Mouse (Mus musculus) forebrain, embryonic 12.5 days (tissue): ENCODE data around the gene Gm4969. TPM values are rescaled to one million over a fixed set of nuclear protein-coding genes. Genes with fewer than 3 reads are reported as not detected.

Experiments
- ATAC-seq: fragments of 200-750 bp; cut with Nextera tagmentation; 2 replicates; pipeline ENCODE4 v1.8.0; 2017; ENCODE audit warnings: moderate TSS enrichment; ENCODE audit not compliant: low FRiP score
- H3K27ac ChIP-seq: fragments of 300-500 bp; sonication (generic); 2 replicates; pipeline ENCODE4 v1.5.1; 2016; ENCODE audit warnings: mild to moderate bottlenecking
- H3K27me3 ChIP-seq: fragments of 300-500 bp; sonication (generic); 2 replicates; pipeline ENCODE4 v1.6.1; 2016; ENCODE audit warnings: mild to moderate bottlenecking
- H3K36me3 ChIP-seq: fragments of 300-500 bp; sonication (generic); replicated peaks from 2 replicates; pipeline ENCODE4 v1.6.1; 2016; ENCODE audit warnings: mild to moderate bottlenecking
- H3K4me1 ChIP-seq: fragments of 300-500 bp; sonication (generic); 2 replicates; pipeline ENCODE4 v1.6.1; 2016
- H3K4me2 ChIP-seq: fragments of 300-500 bp; sonication (generic); 2 replicates; pipeline ENCODE4 v1.6.1; 2016; ENCODE audit warnings: mild to moderate bottlenecking, moderate library complexity
- H3K4me3 ChIP-seq: fragments of 300-500 bp; sonication (generic); replicated peaks from 2 replicates; pipeline ENCODE4 v1.5.1; 2016; ENCODE audit warnings: mild to moderate bottlenecking
- H3K9ac ChIP-seq: fragments of 300-500 bp; sonication (generic); 2 replicates; pipeline ENCODE4 v1.6.1; 2016; ENCODE audit warnings: mild to moderate bottlenecking
- H3K9me3 ChIP-seq: fragments of 300-500 bp; sonication (generic); 2 replicates; pipeline ENCODE4 v1.6.1; 2016
- WGBS: fragments of 180-500 bp; shearing (Covaris S2); methylation state at CpG from one replicate; pipeline ENCODE4 v1.1.7; 2016; 5-methylcytosine and 5-hydroxymethylcytosine counted together
- polyA plus RNA-seq: library from polyadenylated mRNA; unstranded; fragments of >200 nt; fragmentation: Nextera tagmentation; extraction: Ambion mirVana; gene quantifications from 2 replicates; pipeline ENCODE4 v1.2.1, GENCODE M21; 2016

The Gm4969 gene
- polyA plus RNA-seq, 1 experiment from 2014 or later = 1.8 TPM

DNA sequence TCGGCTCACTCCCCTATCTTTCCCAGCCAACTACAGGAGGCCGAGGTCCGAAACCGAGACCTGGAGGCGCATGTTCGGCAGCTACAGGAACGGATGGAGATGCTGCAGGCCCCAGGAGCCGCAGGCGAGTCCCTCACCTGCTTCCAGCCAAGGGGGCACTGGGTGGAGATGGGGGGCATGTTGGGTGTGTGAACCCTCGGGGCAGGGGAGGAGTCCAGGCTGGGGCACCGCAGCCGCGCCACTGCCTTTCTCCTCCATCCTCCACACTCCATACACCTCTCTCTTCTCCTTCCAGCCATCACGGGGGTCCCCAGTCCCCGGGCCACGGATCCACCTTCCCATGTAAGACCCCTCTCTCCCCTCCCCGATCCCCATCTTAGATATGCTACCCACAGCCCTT is 26.3 kb downstream of the Gm4969 start:
- WGBS = 25% methylated on average over 16 of the region's 17 CpGs
- Histone ChIP-seq H3K36me3 (peaks cover 45% of the 10 kb centered on the region), H3K27ac (peak overlapping the region; percentile 82; the same call in 1 of the 2 replicates), H3K9ac (peak overlapping the region; percentile 51), H3K4me1 (peaks cover 54% of the 10 kb centered on the region), H3K4me3 (peak overlapping the region; percentile 72; the same call in 1 of the 2 replicates), H3K4me2 (peak overlapping the region; percentile 95), H3K27me3 (peaks cover 24% of the 10 kb centered on the region), H3K9me3 (no peaks in the 10 kb centered on the region)
- ATAC-seq = no peak

DNA sequence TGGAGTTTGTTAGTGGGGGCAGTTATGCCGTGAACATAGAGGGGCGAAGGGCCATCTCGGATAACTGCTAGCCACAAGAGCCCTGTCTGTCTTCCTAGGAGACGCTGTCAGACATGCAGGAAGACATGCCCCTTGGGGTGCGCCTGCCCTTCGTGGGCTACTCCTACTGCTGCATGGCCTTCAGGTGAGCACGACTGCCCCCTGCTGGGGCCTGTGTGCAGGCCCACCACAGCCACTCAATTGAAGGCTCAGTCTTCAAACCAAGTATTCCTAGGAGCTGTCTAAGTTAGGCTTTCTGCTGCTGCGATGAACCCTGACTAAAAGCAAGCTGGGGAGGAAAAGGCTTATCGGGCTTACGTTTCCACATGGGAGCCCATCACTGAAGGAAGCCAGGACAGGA is 29.4 kb downstream of the Gm4969 start:
- peaks cover 50% of the 10 kb centered on the region for H3K36me3 ChIP-seq
- H3K4me1 ChIP-seq = peaks cover 48% of the 10 kb centered on the region
- H3K9me3 ChIP-seq = no peaks in the 10 kb centered on the region
- peaks cover 36% of the 10 kb centered on the region for H3K27me3 ChIP-seq
- no peak overlapping the region for H3K27ac ChIP-seq
- 39% methylated on average over 10 of the region's 10 CpGs for WGBS
- H3K4me3 ChIP-seq = no peak overlapping the region
- H3K4me2 ChIP-seq = no peak overlapping the region
- H3K9ac ChIP-seq = no peak overlapping the region
- no peak for ATAC-seq

DNA sequence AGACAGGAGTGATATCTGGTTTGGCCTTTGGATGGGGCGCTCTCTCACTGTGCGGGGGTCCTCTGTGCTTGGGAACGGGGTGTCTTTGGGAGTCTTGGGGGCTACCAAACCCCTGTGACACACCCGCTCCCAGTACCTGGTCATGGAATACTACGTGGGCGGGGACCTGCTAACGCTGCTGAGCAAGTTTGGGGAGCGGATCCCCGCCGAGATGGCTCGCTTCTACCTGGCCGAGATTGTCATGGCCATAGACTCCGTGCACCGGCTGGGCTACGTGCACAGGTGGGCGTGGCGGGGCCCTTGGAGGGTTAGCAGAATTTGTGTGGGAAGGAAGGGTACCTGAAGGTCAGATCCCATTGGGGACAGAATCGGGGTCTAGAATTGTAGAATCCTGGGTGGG is 31.4 kb downstream of the Gm4969 start:
- Histone ChIP-seq H3K4me3 (no peak overlapping the region), H3K27ac (no peak overlapping the region), H3K36me3 (peaks cover 70% of the 10 kb centered on the region), H3K27me3 (peaks cover 29% of the 10 kb centered on the region), H3K9ac (no peak overlapping the region), H3K9me3 (no peaks in the 10 kb centered on the region), H3K4me2 (no peak overlapping the region), H3K4me1 (peaks cover 39% of the 10 kb centered on the region)
- 54% methylated on average over 18 of the region's 18 CpGs for WGBS
- ATAC-seq = no peak

DNA sequence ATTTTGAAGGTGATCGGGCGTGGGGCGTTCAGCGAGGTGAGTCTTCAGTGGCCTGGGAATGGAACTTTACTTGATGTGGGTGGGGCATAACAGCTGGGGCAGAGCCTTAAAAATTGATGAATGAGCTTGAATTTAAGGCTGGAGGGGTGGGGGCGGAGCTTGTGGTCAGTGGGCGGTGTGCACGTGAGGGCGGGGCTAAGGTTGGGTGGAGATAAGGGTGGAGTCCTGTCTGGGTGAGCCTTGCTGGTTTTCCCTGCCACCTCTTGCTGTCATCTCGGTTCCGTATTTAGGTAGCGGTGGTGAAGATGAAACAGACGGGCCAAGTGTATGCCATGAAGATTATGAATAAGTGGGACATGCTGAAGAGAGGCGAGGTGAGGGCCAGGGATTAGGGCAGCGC is 32.1 kb downstream of the Gm4969 start:
- 9% methylated on average over 14 of the region's 14 CpGs for WGBS
- H3K4me3 ChIP-seq = no peak overlapping the region
- no peak overlapping the region for H3K4me2 ChIP-seq
- H3K27me3 ChIP-seq = peaks cover 21% of the 10 kb centered on the region
- H3K36me3 ChIP-seq = peaks cover 73% of the 10 kb centered on the region
- H3K9ac ChIP-seq = no peak overlapping the region
- H3K4me1 ChIP-seq = peaks cover 32% of the 10 kb centered on the region
- no peak overlapping the region for H3K27ac ChIP-seq
- ATAC-seq = no peak
- no peaks in the 10 kb centered on the region for H3K9me3 ChIP-seq

DNA sequence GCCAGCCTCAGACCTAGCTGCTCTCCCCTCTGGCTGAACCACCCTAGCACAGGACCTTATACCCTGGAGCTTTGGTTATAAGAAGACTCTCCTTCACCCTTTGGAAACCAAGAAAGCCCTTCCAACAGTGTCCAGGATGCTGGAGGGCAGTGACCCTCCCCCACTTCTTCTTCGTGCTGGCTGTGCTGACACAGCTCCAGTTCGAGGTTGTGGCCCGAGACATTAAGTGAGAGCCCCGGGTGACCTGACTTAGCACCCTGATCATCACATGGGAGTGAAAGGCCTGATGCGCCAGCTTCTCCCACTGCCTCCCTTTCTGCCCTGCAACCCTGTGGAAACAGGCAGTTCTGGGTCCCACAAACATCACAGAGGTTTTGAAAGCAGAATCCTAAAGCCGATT is 32.7 kb downstream of the Gm4969 start:
- Histone ChIP-seq H3K4me3 (no peak overlapping the region), H3K9ac (no peak overlapping the region; the same call in 1 of the 2 replicates), H3K27ac (0 out of 2 replicates have a peak overlapping the region, but pooled peaks have one; percentile 13), H3K27me3 (peaks cover 16% of the 10 kb centered on the region), H3K36me3 (peaks cover 73% of the 10 kb centered on the region), H3K9me3 (no peaks in the 10 kb centered on the region), H3K4me2 (no peak overlapping the region), H3K4me1 (peaks cover 31% of the 10 kb centered on the region)
- ATAC-seq = no peak
- 11% methylated on average over 6 of the region's 6 CpGs for WGBS

DNA sequence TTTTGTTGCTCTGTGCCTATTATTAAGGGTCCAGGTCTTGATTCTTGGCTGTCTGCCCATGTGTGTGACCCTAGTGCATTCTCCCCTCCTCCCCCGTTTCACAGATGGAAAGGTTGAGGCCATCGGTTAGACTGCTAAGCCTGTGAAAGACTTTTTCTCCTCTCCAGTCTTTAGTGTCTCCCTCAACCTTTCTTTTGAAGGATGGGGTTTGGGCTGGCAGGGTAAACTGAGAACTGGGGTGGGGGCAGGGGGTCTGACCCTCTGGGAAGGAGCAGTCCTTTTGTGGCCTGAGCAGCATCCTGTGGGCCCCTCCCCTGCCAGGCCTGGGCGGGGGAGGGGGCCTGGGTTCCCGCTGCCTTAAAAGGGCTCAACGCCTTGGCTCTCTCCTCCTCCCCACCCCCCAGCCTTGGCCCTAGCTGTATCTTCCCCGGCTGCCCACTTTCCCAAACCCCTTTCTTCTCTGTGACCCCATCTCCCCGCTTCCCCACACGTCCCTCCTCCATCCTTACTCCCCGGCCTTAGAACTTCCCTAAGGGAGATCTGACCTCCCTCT is 33.2 kb downstream of the Gm4969 start:
- WGBS = 23% methylated on average over 9 of the region's 9 CpGs
- Histone ChIP-seq H3K4me1 (peaks cover 31% of the 10 kb centered on the region), H3K9me3 (no peaks in the 10 kb centered on the region), H3K27me3 (peaks cover 16% of the 10 kb centered on the region; the same call in 1 of the 2 replicates), H3K36me3 (peaks cover 74% of the 10 kb centered on the region), H3K27ac (0 out of 2 replicates have a peak overlapping the region, but pooled peaks have one; percentile 13), H3K4me2 (no peak overlapping the region), H3K9ac (no peak overlapping the region; the same call in 1 of the 2 replicates), H3K4me3 (no peak overlapping the region)
- no peak for ATAC-seq

DNA sequence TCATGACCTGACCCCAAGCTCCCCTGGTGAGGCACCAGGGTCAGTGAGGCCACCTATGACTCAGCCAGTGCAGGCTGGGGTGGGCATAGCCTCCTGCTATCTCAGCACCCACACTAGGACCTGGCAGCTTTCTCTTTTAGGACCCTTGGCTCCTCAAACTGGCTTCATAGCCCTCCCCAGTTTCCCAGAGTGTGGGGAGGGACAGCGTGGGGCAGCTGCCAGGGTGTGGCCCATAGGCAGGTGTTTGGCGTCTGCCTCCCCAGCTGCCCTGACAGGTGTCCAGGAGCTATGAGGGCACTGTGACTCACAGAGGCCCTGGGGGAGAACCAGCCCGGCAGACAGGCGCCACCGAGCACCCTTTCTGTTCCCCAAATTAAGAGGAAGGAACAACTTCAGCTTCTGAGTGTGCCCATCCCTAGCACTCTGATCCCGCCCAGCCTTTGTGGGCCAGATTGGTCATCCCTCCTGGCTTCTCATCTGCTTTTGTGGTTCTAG is 33.8 kb downstream of the Gm4969 start:
- ATAC-seq = no peak
- WGBS = 79% methylated on average over 6 of the region's 6 CpGs
- H3K36me3 ChIP-seq = peaks cover 75% of the 10 kb centered on the region

DNA sequence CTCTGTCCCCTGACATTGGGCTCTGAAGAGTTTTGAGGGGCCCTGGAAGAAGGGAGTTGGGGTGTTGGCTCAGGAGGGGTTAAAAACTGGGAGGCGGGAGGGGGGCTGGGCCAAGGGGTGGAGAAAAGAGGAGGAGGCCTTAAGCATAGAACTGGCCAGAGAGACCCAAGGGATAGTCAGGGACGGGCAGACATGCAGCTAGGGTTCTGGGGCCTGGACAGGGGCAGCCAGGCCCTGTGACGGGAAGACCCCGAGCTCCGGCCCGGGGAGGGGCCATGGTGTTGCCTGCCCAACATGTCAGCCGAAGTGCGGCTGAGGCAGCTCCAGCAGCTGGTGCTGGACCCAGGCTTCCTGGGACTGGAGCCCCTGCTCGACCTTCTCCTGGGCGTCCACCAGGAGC is 34.5 kb downstream of the Gm4969 start, which contains the start of gene Dmpk:
Gene Dmpk (plus strand): TSS at position 149 of the 400 bp plus-strand sequence.
- H3K27ac ChIP-seq = no peak within 1 kb of the TSS
- no peak for ATAC-seq
- no peak within 1 kb of the TSS for H3K4me3 ChIP-seq
- H3K9ac ChIP-seq = no peak within 1 kb of the TSS
- no peaks in the 10 kb centered on the region for H3K9me3 ChIP-seq
- H3K27me3 ChIP-seq = peaks cover 16% of the 10 kb centered on the region; the same call in 1 of the 2 replicates
- H3K4me2 ChIP-seq = no peak within 1 kb of the TSS
- peaks cover 31% of the 10 kb centered on the region for H3K4me1 ChIP-seq
- 49% methylated on average over 10 of the region's 10 CpGs for WGBS
- peaks cover 76% of the 10 kb centered on the region for H3K36me3 ChIP-seq

More for the DNA sequence above, 33.8 kb downstream of the Gm4969 start:
- no peak overlapping the region for H3K9ac ChIP-seq
- no peak overlapping the region for H3K27ac ChIP-seq
- H3K4me3 ChIP-seq = no peak overlapping the region
- H3K4me1 ChIP-seq = peaks cover 31% of the 10 kb centered on the region
- no peak overlapping the region for H3K4me2 ChIP-seq
- peaks cover 16% of the 10 kb centered on the region; the same call in 1 of the 2 replicates for H3K27me3 ChIP-seq
- H3K9me3 ChIP-seq = no peaks in the 10 kb centered on the region

DNA sequence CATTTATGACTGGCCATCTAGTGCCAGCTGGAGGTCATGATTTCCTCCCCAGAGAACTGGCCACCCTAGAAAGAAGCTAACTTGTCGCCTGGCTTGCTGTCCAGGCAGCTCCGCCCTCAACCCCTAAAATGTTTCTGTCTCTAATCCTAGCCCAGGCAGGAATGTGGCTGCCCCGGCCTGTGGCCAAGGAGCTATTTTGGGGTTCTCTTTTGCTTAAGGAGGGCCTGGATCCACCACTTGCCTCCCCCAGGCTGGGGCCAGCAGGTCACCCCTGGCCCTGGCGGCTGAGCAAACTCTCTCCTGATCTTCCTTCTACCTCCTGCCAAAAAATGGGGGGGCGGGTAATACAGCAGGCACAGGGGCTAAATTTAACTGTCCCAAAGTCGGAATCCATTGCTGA is 35.1 kb downstream of the Gm4969 start:
- peaks cover 32% of the 10 kb centered on the region for H3K4me1 ChIP-seq
- H3K4me3 ChIP-seq = no peak overlapping the region
- H3K27ac ChIP-seq = no peak overlapping the region

DNA sequence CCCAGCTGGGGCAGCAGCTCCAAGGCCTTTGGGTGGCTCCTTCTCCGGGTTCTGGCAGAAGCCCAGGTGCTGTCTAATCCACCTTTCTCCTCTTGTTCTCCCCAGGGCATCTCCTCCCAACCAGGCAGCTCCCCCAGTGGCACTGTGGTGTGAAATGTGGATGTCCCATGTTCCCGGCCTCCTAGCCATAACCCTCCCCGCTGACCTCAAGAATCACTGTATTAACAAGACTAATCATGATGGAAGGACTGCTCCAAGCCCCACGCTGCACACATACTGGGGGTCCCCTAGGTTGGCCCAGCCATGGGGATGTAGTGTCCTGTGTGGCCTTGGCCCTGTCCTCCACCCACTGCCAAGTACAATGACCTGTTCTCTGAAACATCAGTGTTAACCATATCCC is 36.0 kb downstream of the Gm4969 start:
- no peak overlapping the region for H3K4me3 ChIP-seq
- peaks cover 16% of the 10 kb centered on the region; the same call in 1 of the 2 replicates for H3K27me3 ChIP-seq
- peaks cover 70% of the 10 kb centered on the region for H3K36me3 ChIP-seq
- 83% methylated on average over 4 of the region's 4 CpGs for WGBS
- H3K4me1 ChIP-seq = peaks cover 41% of the 10 kb centered on the region
- H3K9me3 ChIP-seq = no peaks in the 10 kb centered on the region
- no peak for ATAC-seq
- no peak overlapping the region for H3K27ac ChIP-seq
- no peak overlapping the region for H3K4me2 ChIP-seq
- 0 out of 2 replicates have a peak overlapping the region, but pooled peaks have one; percentile 7 for H3K9ac ChIP-seq

More for the DNA sequence above, 35.1 kb downstream of the Gm4969 start:
- Histone ChIP-seq H3K9me3 (no peaks in the 10 kb centered on the region), H3K27me3 (peaks cover 16% of the 10 kb centered on the region; the same call in 1 of the 2 replicates), H3K36me3 (peaks cover 76% of the 10 kb centered on the region), H3K4me2 (no peak overlapping the region), H3K9ac (no peak overlapping the region)
- WGBS = 68% methylated on average over 6 of the region's 6 CpGs
- ATAC-seq = no peak

DNA sequence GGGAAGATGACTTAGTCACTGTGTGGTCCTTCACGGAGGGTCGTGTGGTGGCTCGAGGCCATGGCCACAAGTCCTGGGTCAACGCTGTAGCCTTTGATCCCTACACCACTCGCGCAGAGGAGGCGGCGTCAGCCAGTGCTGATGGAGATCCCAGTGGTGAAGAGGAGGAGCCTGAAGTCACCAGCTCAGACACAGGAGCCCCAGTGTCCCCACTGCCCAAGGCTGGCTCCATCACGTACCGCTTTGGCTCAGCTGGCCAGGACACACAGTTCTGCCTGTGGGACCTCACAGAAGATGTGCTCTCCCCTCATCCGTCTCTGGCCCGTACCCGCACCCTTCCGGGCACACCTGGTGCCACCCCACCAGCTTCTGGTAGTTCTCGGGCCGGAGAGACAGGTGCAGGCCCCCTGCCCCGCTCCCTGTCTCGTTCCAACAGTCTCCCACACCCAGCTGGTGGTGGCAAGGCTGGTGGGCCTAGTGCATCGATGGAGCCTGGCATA is 37.7 kb downstream of the Gm4969 start:
- ATAC-seq = no peak
- Histone ChIP-seq H3K4me3 (no peak overlapping the region), H3K4me2 (no peak overlapping the region), H3K9me3 (no peaks in the 10 kb centered on the region), H3K9ac (no peak overlapping the region; the same call in 1 of the 2 replicates), H3K27ac (no peak overlapping the region), H3K27me3 (peaks cover 7% of the 10 kb centered on the region; the same call in 1 of the 2 replicates), H3K36me3 (peaks cover 69% of the 10 kb centered on the region), H3K4me1 (peaks cover 44% of the 10 kb centered on the region)
- WGBS = 91% methylated on average over 19 of the region's 19 CpGs

DNA sequence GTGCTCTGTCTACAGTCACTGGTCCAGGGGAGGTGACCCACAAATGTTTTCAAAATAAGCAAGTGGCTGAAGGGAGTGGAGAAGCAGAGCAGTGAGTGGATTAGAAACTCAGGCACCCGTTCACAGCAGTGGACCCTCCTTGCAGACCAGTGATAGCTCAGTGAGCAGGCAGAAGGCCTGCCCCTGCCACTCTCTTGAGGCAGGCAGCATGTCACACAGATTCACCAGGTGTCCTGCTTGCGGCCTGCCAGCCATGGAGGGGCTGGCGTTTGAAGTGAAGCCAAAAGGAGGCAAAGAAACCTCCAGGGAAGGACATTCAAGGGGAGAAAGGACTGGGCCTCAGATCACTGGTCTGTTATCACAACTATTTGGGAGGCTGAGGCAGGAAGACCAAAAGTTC is 39.4 kb downstream of the Gm4969 start:
- Histone ChIP-seq H3K9me3 (0 out of 2 replicates have a peak, but pooled peaks cover 4% of the 10 kb centered on the region), H3K4me3 (no peak overlapping the region), H3K27ac (no peak overlapping the region), H3K9ac (no peak overlapping the region), H3K4me1 (peaks cover 34% of the 10 kb centered on the region), H3K36me3 (peaks cover 60% of the 10 kb centered on the region), H3K27me3 (no peaks in the 10 kb centered on the region), H3K4me2 (no peak overlapping the region)
- 84% methylated on average over 3 of the region's 3 CpGs for WGBS
- no peak for ATAC-seq
